Mouse (Mus musculus): ENCODE results near the gene Wdr45b. TPM values are rescaled to one million over a fixed set of nuclear protein-coding genes. Genes with fewer than 3 reads are reported as not detected.

Wdr45b gene
- 10 to 100 TPM; 54.7 to 61.4 TPM for total RNA-seq (2023)

GRCm38 (mm10) chr11:121354091-121354707 lies at the start of gene Wdr45b:
Gene Wdr45b (minus strand): TSS chr11:121354445.

DNA sequence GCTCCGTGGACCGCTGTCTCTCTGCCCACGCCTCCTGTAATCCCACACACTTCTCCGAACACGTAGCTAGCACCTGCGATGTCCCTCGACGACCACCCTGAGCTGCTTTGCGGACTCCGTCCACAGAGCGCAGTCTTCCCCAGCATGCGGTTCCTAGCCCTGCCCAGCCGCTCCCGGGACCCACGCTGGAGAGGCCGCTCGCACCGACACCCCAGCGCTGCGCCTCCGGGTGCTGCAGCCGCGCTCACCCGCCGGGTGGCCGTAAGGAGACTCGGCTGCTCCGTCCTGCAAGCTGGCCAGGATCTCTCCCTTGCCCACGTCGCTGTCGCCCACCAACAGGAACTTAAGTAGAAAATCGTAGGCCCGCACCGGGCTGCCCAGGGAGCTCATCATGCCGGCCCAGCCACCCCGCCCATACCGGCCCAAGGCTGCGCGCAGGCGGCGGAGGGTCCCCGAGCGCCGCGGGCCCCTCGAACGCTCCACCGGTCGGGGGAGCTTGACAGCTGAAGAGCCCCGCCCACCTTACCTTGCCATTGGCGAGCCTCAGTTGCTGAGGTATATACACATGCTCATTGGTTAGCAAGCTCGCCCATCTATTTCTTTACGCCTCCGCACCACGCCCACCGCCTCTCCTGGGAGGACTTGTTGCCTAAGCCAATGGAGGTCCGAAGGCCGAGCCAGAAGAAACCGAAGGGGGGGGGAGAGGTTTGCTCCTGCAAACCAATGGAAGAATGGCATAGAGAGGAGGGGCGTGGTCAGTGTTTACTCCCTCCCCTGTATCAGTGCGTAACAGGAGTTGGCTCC lies 33.7 kb upstream of the Wdr45b start, which contains the start of gene Rab40b:
Gene Rab40b (minus strand): TSS at position 502 of the 804 bp plus-strand sequence.

Other genes with a start within 250 kb of the Wdr45b start
- gene Tex19.2, start 235.8 kb downstream of the Wdr45b start, total RNA-seq (2023) = not detected
- gene Tex19.1, start 208.3 kb downstream of the Wdr45b start, total RNA-seq (2023) = not detected
- gene Uts2r, start 194.2 kb downstream of the Wdr45b start, total RNA-seq (2023) = not detected
- 1 to 10 TPM; 3.3 to 3.5 TPM for gene Hexdc, start 150.0 kb downstream of the Wdr45b start, total RNA-seq (2023)
- 1 to 10 TPM; 4.1 to 4.6 TPM for gene Ogfod3, start 149.7 kb downstream of the Wdr45b start, total RNA-seq (2023)
- 10 to 100 TPM; 62.2 to 63.1 TPM for gene Cybc1, start 125.1 kb downstream of the Wdr45b start, total RNA-seq (2023)
- gene Narf, start 117.2 kb downstream of the Wdr45b start, total RNA-seq (2023) = 10 to 100 TPM; 45.0 to 45.6 TPM
- 10 to 100 TPM; 26.5 to 26.9 TPM for gene Foxk2, start 94.5 kb downstream of the Wdr45b start, total RNA-seq (2023)
- not detected for gene Rab40b, start 33.8 kb upstream of the Wdr45b start, total RNA-seq (2023)
- gene Fn3krp, start 67.0 kb upstream of the Wdr45b start, total RNA-seq (2023) = 10 to 100 TPM in 1 of 2 experiments, 1 to 10 TPM in 1; 8.7 to 11.9 TPM
- 1 to 10 TPM; 3.5 to 4.1 TPM for gene Fn3k, start 80.5 kb upstream of the Wdr45b start, total RNA-seq (2023)
- gene Tbcd, start 97.5 kb upstream of the Wdr45b start, total RNA-seq (2023) = 10 to 100 TPM; 25.5 to 26.3 TPM
- gene Zfp750, start 164.9 kb upstream of the Wdr45b start, total RNA-seq (2023) = under 1 TPM in 1 of 2 experiments, not detected in 1; 0.29 TPM